Mouse (Mus musculus): Measurements from ENCODE around the gene Fam78a. TPM values are rescaled to one million over a fixed set of nuclear protein-coding genes. Genes with fewer than 3 reads are reported as not detected.

Gene Fam78a
- polyA plus RNA-seq, 1 experiment from 2014 or later, result 0.97 TPM

DNA sequence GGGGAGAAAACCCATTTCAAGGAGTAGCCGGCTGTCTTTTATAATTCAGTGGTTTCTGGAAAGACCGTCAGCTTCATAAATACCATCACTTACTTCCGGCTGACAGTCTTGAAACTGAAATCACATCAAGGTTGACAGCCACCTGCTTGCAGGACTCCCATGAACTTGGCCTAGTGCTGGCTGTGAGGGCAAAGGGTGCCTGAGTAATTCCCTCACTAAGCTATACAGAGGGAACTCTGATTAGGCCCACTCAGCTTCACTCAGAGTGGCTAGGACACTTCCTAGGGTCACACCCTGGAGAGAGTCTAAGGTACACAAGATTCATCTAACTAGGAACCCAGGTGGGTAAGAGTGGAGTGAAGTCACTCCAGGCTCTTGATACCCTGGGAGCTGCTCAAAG is 4.0 kb downstream of the Fam78a start:
- Histone ChIP-seq H3K4me1 (peaks cover 22% of the 10 kb centered on the region), H3K27ac (replicated peaks) (no peak overlapping the region), H3K27me3 (peaks cover 62% of the 10 kb centered on the region), H3K9ac (replicated peaks) (no peak overlapping the region), H3K4me2 (replicated peaks) (no peak overlapping the region), H3K36me3 (no peaks in the 10 kb centered on the region), H3K4me3 (no peak overlapping the region), H3K9me3 (no peaks in the 10 kb centered on the region)
- no peak for ATAC-seq (ENCODE audit: low FRiP score, low read depth)
- 90% methylated on average over 3 of the region's 3 CpGs for WGBS

DNA sequence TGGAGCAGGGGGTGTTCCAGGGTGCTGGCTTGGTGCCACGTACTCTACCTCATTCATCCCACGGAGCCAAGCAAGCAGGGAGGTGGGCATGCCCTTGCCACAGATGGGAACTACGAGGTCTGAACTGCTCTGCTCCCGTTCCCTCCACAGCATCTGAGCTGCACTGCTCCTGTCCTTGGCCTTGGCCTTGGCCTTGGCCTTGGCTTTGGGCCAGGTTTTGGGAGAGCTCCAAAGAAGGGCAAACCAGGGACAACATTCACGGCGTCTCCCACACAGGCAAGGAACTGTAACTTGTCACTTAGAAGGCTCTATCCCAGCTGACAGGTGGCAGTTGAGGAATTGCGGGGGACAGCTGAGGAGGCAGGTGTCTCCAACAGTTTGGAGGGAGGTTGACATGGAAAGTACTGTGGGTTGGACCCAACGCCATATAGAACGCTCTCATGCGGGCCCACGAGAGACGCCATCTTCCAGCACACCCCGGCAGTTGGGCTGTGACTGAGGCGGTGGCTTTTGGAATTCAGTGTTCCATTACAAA is 5.4 kb downstream of the Fam78a start:
- Histone ChIP-seq H3K36me3 (no peaks in the 10 kb centered on the region), H3K9me3 (no peaks in the 10 kb centered on the region), H3K4me3 (no peak overlapping the region), H3K27ac (replicated peaks) (no peak overlapping the region), H3K27me3 (peaks cover 48% of the 10 kb centered on the region), H3K9ac (replicated peaks) (no peak overlapping the region), H3K4me2 (replicated peaks) (no peak overlapping the region), H3K4me1 (peaks cover 19% of the 10 kb centered on the region)
- WGBS, result 92% methylated on average over 14 of the region's 14 CpGs
- ATAC-seq (ENCODE audit: low FRiP score, low read depth), result no peak

DNA sequence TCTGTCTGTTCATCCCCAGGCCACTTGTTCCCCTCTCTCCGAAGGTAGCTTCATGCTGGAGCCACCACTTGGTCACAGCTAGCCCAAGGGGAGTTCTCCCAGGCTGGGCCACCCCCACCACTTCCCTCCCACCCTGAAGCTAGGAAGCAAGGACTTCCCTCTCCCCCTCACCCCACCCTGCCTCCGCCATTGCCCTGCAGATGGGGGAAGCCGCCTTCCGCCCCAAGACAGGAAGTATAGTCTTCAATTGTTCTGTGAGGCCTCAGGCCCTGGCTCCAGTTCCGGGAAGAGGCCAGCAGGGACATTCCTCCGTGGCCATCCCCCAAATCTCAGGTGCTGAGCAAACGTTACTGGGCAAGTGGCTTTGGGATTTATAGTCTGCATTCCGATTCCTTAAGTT is 6.1 kb downstream of the Fam78a start:
- Histone ChIP-seq H3K27me3 (peaks cover 41% of the 10 kb centered on the region), H3K27ac (replicated peaks) (no peak overlapping the region), H3K4me3 (no peak overlapping the region), H3K9ac (replicated peaks) (no peak overlapping the region), H3K9me3 (no peaks in the 10 kb centered on the region), H3K4me2 (replicated peaks) (no peak overlapping the region), H3K36me3 (no peaks in the 10 kb centered on the region), H3K4me1 (peaks cover 11% of the 10 kb centered on the region)
- no peak for ATAC-seq (ENCODE audit: low FRiP score, low read depth)
- 59% methylated on average over 8 of the region's 8 CpGs for WGBS

DNA sequence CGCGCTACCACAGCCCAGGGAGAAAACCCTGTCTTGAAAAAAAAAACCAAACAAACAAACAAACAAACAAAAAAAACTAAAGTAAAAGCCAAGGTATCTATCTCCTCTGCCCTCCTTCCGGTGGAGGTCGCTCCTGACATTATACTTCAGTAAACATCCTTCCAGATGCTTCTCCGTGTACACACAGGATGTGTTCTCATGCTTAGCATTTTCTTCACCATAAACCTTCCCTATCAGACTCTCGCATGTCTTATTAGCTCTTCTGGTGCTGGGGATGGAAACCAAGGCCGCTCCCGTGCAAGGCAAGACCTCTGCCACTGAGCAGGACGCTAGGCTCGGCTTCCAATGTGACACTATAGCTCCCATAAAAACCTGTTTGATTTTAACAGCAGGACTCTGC is 6.9 kb downstream of the Fam78a start:
- Histone ChIP-seq H3K9ac (replicated peaks) (no peak overlapping the region), H3K27ac (replicated peaks) (no peak overlapping the region)
- 87% methylated on average over 10 of the region's 10 CpGs for WGBS

DNA sequence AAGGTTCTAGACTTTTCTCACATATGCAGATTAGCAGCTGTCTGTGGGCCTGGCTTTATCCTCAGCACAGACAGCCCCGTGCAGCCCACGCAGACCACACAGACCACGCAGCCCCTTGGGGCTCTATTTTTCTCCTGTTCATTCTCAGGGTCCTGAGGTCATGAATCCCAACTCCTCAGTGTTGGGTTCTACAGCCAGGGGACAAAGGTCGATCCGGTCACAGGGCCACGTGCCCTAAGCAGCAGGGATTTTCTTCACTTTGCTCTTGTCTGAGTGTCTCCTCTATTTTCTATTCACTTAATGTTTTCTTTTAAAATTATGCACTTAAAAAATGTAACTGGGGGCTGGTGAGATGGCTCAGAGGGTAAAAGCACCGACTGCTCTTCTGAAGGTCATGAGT is 9.3 kb downstream of the Fam78a start:
- no peak overlapping the region for H3K9ac ChIP-seq (replicated peaks)
- no peak for ATAC-seq (ENCODE audit: low FRiP score, low read depth)
- no peak overlapping the region for H3K27ac ChIP-seq (replicated peaks)
- no peaks in the 10 kb centered on the region for H3K4me1 ChIP-seq
- H3K9me3 ChIP-seq, result no peaks in the 10 kb centered on the region
- H3K36me3 ChIP-seq, result no peaks in the 10 kb centered on the region
- 63% methylated on average over 7 of the region's 7 CpGs for WGBS
- no peak overlapping the region for H3K4me3 ChIP-seq
- peaks cover 10% of the 10 kb centered on the region for H3K27me3 ChIP-seq
- H3K4me2 ChIP-seq (replicated peaks), result no peak overlapping the region

More for the DNA sequence above, 6.9 kb downstream of the Fam78a start:
- Histone ChIP-seq H3K36me3 (no peaks in the 10 kb centered on the region), H3K4me1 (peaks cover 4% of the 10 kb centered on the region; the same call in 1 of the 2 replicates), H3K4me2 (replicated peaks) (no peak overlapping the region), H3K4me3 (no peak overlapping the region), H3K9me3 (no peaks in the 10 kb centered on the region), H3K27me3 (peaks cover 33% of the 10 kb centered on the region)
- ATAC-seq (ENCODE audit: low FRiP score, low read depth), result no peak

DNA sequence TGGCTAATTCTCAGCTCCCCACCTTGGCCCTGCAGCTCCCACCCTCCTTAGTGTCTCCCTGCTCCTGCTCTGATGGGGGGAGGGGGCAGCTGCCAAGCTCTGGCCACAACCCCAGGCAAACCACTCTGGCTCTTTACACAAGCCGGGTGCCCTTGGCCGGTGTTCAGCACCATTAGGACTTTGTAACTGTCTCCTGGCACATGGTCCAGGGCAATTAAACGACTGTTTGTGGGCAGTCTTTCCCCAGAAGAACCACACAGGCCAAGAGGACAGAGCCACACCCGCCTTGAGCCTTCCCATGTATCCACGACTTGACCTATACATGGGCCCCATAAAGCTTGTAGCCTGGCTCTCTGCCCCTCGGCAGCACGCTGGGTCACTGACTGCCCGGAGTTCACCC is 10.3 kb downstream of the Fam78a start:
- Histone ChIP-seq H3K9me3 (no peaks in the 10 kb centered on the region), H3K4me2 (replicated peaks) (no peak overlapping the region)
- 82% methylated on average over 8 of the region's 8 CpGs for WGBS

DNA sequence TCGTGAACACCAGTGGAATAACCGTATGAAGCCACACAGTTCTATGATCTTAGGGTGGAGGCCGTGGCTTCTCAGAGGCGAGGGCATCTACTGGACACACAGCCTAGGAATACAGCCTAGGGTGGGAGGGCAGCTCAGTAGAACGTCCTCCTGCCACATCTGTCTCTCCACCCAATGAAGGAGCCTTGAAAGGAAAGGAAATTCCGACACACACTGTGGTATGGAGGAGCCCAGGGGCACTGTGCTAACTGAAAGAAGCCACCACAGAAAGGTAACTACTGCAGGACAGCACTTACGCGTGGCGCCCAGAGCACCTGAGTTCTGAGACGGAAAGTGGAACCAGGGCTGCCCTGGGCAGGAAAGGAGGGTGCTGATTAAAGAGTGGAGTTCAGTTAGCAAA is 13.9 kb downstream of the Fam78a start:
- Histone ChIP-seq H3K36me3 (no peaks in the 10 kb centered on the region), H3K4me2 (replicated peaks) (no peak overlapping the region), H3K27me3 (peaks cover 19% of the 10 kb centered on the region; the same call in 1 of the 2 replicates), H3K9me3 (no peaks in the 10 kb centered on the region), H3K27ac (replicated peaks) (no peak overlapping the region), H3K4me3 (no peak overlapping the region), H3K9ac (replicated peaks) (no peak overlapping the region), H3K4me1 (0 out of 2 replicates have a peak, but pooled peaks cover 4% of the 10 kb centered on the region)
- WGBS, result 92% methylated on average over 10 of the region's 10 CpGs
- no peak for ATAC-seq (ENCODE audit: low FRiP score, low read depth)

More for the DNA sequence above, 10.3 kb downstream of the Fam78a start:
- Histone ChIP-seq H3K27ac (replicated peaks) (no peak overlapping the region), H3K9ac (replicated peaks) (no peak overlapping the region), H3K36me3 (no peaks in the 10 kb centered on the region), H3K4me3 (no peak overlapping the region), H3K4me1 (no peaks in the 10 kb centered on the region), H3K27me3 (peaks cover 5% of the 10 kb centered on the region; the same call in 1 of the 2 replicates)
- no peak for ATAC-seq (ENCODE audit: low FRiP score, low read depth)

DNA sequence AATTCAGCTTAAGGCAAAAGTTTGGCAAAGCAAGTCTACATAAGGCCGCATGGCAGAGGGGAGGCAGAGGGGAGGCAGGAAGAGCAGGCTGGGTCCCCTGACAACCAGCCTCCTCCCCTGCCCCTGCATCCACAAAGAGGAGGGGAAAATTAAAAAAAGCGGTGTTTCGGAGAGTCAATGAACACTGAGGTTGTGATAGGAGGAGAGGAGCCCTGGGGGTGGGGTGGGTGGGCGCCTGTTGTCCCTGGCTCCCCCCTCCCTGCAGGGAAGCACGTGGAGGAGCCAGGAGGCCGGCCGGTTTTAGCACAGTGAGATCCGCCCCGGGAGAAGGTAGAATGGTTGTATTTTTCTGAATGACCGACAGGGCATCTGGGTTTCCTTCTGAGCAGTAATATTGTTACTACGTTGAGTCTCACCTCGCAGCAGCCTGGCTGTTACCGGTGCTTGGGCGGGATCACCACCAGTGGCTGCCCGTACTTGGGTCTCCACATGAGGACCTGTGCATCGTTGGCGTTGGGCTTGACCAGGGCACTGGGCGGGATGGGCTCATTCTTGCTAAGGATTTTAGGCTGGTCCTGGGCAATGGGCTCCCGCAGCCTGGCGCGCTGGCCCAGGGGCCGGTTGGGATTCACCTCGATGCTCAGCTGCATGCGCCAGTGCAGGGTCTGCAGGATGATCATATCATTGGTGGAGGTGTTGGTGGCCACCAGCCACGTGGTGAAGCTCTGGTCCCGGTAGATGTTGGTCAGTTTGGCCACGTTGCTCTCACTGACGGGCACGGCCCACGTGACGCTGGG is 15.6 kb downstream of the Fam78a start:
- no peaks in the 10 kb centered on the region for H3K36me3 ChIP-seq
- H3K4me1 ChIP-seq, result 0 out of 2 replicates have a peak, but pooled peaks cover 4% of the 10 kb centered on the region
- H3K4me3 ChIP-seq, result no peak overlapping the region
- H3K9me3 ChIP-seq, result no peaks in the 10 kb centered on the region
- H3K4me2 ChIP-seq (replicated peaks), result no peak overlapping the region
- peaks cover 19% of the 10 kb centered on the region for H3K27me3 ChIP-seq
- no peak overlapping the region for H3K9ac ChIP-seq (replicated peaks)
- WGBS, result 55% methylated on average over 31 of the region's 31 CpGs
- no peak overlapping the region for H3K27ac ChIP-seq (replicated peaks)
- no peak for ATAC-seq (ENCODE audit: low FRiP score, low read depth)

DNA sequence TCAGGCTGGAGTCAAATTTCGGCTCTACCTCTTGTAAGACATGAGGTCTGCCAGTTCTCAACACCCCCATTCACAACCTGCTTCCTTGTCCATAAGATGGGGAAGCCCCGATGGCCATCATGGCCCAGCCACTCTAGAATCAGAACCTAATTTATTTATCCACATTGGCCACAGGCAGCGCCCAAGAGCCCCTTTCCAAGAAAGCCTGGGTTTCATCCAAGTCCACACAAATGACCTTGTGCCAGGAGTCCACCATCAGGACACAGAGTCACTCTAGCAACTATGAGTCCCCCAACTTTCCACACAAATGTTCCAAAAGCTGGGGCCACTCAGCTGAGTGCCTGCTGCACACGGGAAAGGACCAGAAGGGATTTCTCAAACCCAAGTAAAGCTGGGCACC is 18.7 kb downstream of the Fam78a start:
- 79% methylated on average over 4 of the region's 4 CpGs for WGBS
- ATAC-seq (ENCODE audit: low FRiP score, low read depth), result no peak

DNA sequence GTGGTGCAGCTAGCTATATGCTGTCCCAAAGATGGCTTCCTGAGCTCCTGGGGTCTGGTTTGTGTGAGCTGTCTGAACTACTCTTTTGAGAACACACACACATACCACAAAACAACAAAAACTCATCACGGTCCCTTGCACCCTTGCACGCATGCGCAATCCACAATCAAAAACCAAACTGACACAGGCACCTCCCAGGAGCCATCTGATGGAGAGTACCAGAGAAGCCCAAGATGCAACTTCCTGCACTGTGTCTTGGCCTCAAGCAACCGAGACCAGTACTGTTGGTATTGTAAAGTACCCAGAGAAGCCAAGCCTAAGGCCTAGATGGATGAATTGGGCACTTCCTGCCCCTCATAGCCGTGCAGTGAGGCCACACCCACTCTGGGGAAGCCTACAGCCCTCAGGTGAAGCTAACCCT is 19.3 kb downstream of the Fam78a start:
- no peaks in the 10 kb centered on the region for H3K36me3 ChIP-seq
- 88% methylated on average over 5 of the region's 5 CpGs for WGBS
- no peak overlapping the region for H3K4me3 ChIP-seq
- H3K4me1 ChIP-seq, result 0 out of 2 replicates have a peak, but pooled peaks cover 4% of the 10 kb centered on the region
- no peak for ATAC-seq (ENCODE audit: low FRiP score, low read depth)
- no peak overlapping the region for H3K27ac ChIP-seq (replicated peaks)
- no peak overlapping the region for H3K4me2 ChIP-seq (replicated peaks)
- H3K9me3 ChIP-seq, result no peaks in the 10 kb centered on the region
- H3K27me3 ChIP-seq, result peaks cover 29% of the 10 kb centered on the region
- no peak overlapping the region for H3K9ac ChIP-seq (replicated peaks)

More for the DNA sequence above, 18.7 kb downstream of the Fam78a start:
- H3K9ac ChIP-seq (replicated peaks), result no peak overlapping the region
- 0 out of 2 replicates have a peak, but pooled peaks cover 4% of the 10 kb centered on the region for H3K4me1 ChIP-seq
- H3K27ac ChIP-seq (replicated peaks), result no peak overlapping the region
- H3K36me3 ChIP-seq, result no peaks in the 10 kb centered on the region
- H3K9me3 ChIP-seq, result no peaks in the 10 kb centered on the region
- H3K27me3 ChIP-seq, result peaks cover 22% of the 10 kb centered on the region
- no peak overlapping the region for H3K4me2 ChIP-seq (replicated peaks)
- no peak overlapping the region for H3K4me3 ChIP-seq

DNA sequence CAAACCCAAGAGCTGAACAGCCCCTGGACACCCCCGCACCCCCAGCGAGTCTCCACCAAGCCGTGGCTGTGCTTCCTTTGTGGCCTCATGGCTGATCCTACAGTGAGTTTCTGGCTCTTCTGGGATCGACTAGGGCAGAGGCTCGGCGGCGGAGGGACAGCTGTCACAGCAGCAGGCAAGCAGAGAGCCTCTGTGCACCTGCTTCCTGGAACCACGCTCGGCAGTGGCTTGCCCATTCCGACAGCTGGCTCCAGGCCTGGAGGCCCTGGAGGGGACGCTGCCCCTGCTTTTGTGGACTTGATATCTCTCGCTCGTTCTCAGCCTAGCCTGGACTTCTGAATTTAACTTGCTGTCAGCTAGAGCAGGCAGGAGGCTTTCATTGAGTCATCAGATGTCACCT is 19.7 kb downstream of the Fam78a start:
- Histone ChIP-seq H3K36me3 (no peaks in the 10 kb centered on the region), H3K4me2 (replicated peaks) (no peak overlapping the region), H3K27ac (replicated peaks) (no peak overlapping the region), H3K4me1 (0 out of 2 replicates have a peak, but pooled peaks cover 4% of the 10 kb centered on the region), H3K27me3 (peaks cover 33% of the 10 kb centered on the region), H3K9me3 (no peaks in the 10 kb centered on the region), H3K4me3 (no peak overlapping the region), H3K9ac (replicated peaks) (no peak overlapping the region)
- ATAC-seq (ENCODE audit: low FRiP score, low read depth), result no peak
- 71% methylated on average over 13 of the region's 13 CpGs for WGBS

DNA sequence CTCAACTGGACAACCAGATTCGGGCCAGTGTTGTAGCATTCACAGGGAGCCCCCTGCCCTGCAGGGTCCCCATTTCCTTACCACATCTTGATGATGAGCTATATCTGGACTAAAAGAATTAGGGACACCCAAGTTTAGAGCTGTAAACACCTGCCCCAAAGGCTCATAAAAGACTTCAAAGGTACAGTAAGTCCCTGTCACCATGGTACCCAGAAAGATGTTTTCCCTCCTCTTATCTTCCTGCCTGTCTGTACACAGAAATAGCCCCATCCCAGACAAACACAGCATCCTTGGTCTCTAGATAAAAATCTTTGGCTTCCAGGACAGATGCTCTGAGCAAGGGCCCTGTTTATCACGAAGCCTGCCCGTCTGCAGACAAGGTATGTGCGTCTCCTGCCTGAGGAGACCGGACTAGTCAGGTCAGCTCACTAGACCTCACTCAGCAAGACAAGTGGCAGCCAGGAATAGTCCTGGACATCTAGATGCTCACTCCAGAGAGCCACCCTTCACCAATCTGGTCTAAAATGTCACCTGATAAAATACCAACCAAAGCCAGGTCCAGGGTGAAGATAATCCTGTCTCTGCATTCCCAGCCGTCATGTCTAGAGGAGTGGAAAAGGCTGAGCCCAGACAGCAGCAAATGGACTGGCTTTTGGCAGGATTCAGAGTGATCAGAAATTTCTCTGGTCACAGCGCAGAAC is 21.1 kb downstream of the Fam78a start:
- WGBS, result 85% methylated on average over 7 of the region's 7 CpGs
- no peaks in the 10 kb centered on the region for H3K9me3 ChIP-seq
- H3K27me3 ChIP-seq, result peaks cover 36% of the 10 kb centered on the region; the same call in 1 of the 2 replicates
- H3K36me3 ChIP-seq, result no peaks in the 10 kb centered on the region
- no peak overlapping the region for H3K9ac ChIP-seq (replicated peaks)
- no peak overlapping the region for H3K4me3 ChIP-seq
- H3K4me2 ChIP-seq (replicated peaks), result no peak overlapping the region
- no peaks in the 10 kb centered on the region for H3K4me1 ChIP-seq
- no peak overlapping the region for H3K27ac ChIP-seq (replicated peaks)
- no peak for ATAC-seq (ENCODE audit: low FRiP score, low read depth)

All from midbrain, embryonic 12.5 days (tissue).